Mouse (Mus musculus) ovary, adult 10 weeks (tissue): ENCODE results near the gene Rimklb. TPM values are rescaled to one million over a fixed set of nuclear protein-coding genes. Genes with fewer than 3 reads are reported as not detected.

ENCODE experiments used
- polyA plus RNA-seq: library from polyadenylated mRNA; stranded (reverse); fragments of 350-450 nt; fragmentation: Illumina TruSeq; extraction: RNeasy Lipid Tissue Mini Kit (QIAGEN cat#74804); gene quantifications from one replicate; pipeline ENCODE4 v1.2.3, GENCODE M21; 2014

Rimklb gene
- polyA plus RNA-seq, result 81.0 TPM

GRCm38 (mm10) chr6:122498661-122499060, at the start of gene Rimklb:
Gene Rimklb (minus strand): TSS chr6:122498761.

GRCm38 (mm10) chr6:122505545-122505944, 7.0 kb upstream of the Rimklb start, which contains the start of gene Mfap5:
Gene Mfap5 (plus strand): TSS chr6:122505845.

Other genes with a start within 250 kb of the Rimklb start
- gene Klrg1, start 215.9 kb downstream of the Rimklb start, polyA plus RNA-seq, result 0.34 TPM
- gene M6pr, start 190.0 kb downstream of the Rimklb start, polyA plus RNA-seq, result 234 TPM
- 4.2 TPM for gene Phc1, start 158.2 kb downstream of the Rimklb start, polyA plus RNA-seq
- 33.2 TPM for gene Mfap5, start 7.1 kb upstream of the Rimklb start, polyA plus RNA-seq
- gene Aicda, start 55.0 kb upstream of the Rimklb start, polyA plus RNA-seq, result 4.4 TPM
- gene Apobec1, start 103.7 kb upstream of the Rimklb start, polyA plus RNA-seq, result 25.7 TPM
- not detected for gene Gdf3, start 111.3 kb upstream of the Rimklb start, polyA plus RNA-seq
- 36.9 TPM for gene Dppa3, start 127.6 kb upstream of the Rimklb start, polyA plus RNA-seq
- gene Nanog, start 208.7 kb upstream of the Rimklb start, polyA plus RNA-seq, result 0.23 TPM